Mouse (Mus musculus): ENCODE measurements at regions not wholly inside any gene's neighbourhood (a gene's known extent, or its start where the extent isn't known, plus 50 kb on each side); places are given as distances from the start of the nearest gene placed in this dataset.

GRCm38 (mm10) chr9:41374591-41375481 lies 213.3 kb upstream of the Ubash3b start:
- no peak for TF ChIP-seq EP300 (IDR thresholded peaks at IDR 0.05; ENCODE audit: low read depth)
- no peak for TF ChIP-seq CTCF (IDR thresholded peaks at IDR 0.05; ENCODE audit: low read depth)

Data from liver, embryonic 14.5 days (tissue).